Mouse (Mus musculus) midbrain, embryonic 16.5 days (tissue): Measurements from ENCODE around the gene Auts2. TPM values are rescaled to one million over a fixed set of nuclear protein-coding genes. Genes with fewer than 3 reads are reported as not detected.
"Not testable (repeated sequence)": the region's sequence is repeated elsewhere in the genome, so short reads cannot be mapped to it uniquely, and the experiment has no call there.

Experiments
- ATAC-seq: fragments of 200-750 bp; cut with Nextera tagmentation; 2 replicates; pipeline ENCODE4 v1.8.0; 2017; ENCODE audit warnings: moderate TSS enrichment
- H3K27ac ChIP-seq: fragments of 300-500 bp; sonication (generic); 2 replicates; pipeline ENCODE4 v1.5.1; 2014; ENCODE audit warnings: mild to moderate bottlenecking, low read length, mixed read lengths
- H3K27me3 ChIP-seq: fragments of 300-500 bp; sonication (generic); 2 replicates; pipeline ENCODE4 v1.6.1; 2014; ENCODE audit warnings: low read depth, low read length, mixed read lengths; ENCODE audit not compliant: control insufficient read depth, insufficient read depth
- H3K36me3 ChIP-seq: fragments of 300-500 bp; sonication (generic); 2 replicates; pipeline ENCODE4 v1.6.1; 2014; ENCODE audit warnings: mild to moderate bottlenecking, low read length, moderate library complexity, mixed read lengths; ENCODE audit not compliant: control insufficient read depth, insufficient read depth
- H3K4me1 ChIP-seq: fragments of 300-500 bp; sonication (generic); 2 replicates; pipeline ENCODE4 v1.6.1; 2014; ENCODE audit warnings: mild to moderate bottlenecking, low read length, mixed read lengths; ENCODE audit not compliant: control insufficient read depth, insufficient read depth
- H3K4me2 ChIP-seq: fragments of 300-500 bp; sonication (generic); 2 replicates; pipeline ENCODE4 v1.6.1; 2014; ENCODE audit warnings: mild to moderate bottlenecking, low read length, mixed read lengths
- H3K4me3 ChIP-seq: fragments of 300-500 bp; sonication (generic); 2 replicates; pipeline ENCODE4 v1.5.1; 2014; ENCODE audit warnings: low read depth, mild to moderate bottlenecking, low read length, moderate library complexity, mixed read lengths
- H3K9ac ChIP-seq: fragments of 300-500 bp; sonication (generic); 2 replicates; pipeline ENCODE4 v1.6.1; 2014; ENCODE audit warnings: low read depth, low read length, mixed read lengths
- H3K9me3 ChIP-seq: fragments of 300-500 bp; sonication (generic); replicated peaks from 2 replicates; pipeline ENCODE4 v1.6.1; 2014; ENCODE audit warnings: mild to moderate bottlenecking, low read length, mixed read lengths; ENCODE audit not compliant: control insufficient read depth, poor library complexity, severe bottlenecking
- WGBS: fragments of 180-500 bp; shearing (Covaris S2); extraction: QIAGEN DNeasy Blood & Tissue Kit; methylation state at CpG from one replicate; pipeline ENCODE4 v1.1.7; 2014; 5-methylcytosine and 5-hydroxymethylcytosine counted together
- polyA plus RNA-seq: library from polyadenylated mRNA; unstranded; fragments of >200 nt; fragmentation: Nextera tagmentation; extraction: Ambion mirVana; gene quantifications from 2 replicates; pipeline ENCODE4 v1.2.1, GENCODE M21; 2015

The Auts2 gene
- 49.8 and 61.6 TPM in 2 replicates for polyA plus RNA-seq

DNA sequence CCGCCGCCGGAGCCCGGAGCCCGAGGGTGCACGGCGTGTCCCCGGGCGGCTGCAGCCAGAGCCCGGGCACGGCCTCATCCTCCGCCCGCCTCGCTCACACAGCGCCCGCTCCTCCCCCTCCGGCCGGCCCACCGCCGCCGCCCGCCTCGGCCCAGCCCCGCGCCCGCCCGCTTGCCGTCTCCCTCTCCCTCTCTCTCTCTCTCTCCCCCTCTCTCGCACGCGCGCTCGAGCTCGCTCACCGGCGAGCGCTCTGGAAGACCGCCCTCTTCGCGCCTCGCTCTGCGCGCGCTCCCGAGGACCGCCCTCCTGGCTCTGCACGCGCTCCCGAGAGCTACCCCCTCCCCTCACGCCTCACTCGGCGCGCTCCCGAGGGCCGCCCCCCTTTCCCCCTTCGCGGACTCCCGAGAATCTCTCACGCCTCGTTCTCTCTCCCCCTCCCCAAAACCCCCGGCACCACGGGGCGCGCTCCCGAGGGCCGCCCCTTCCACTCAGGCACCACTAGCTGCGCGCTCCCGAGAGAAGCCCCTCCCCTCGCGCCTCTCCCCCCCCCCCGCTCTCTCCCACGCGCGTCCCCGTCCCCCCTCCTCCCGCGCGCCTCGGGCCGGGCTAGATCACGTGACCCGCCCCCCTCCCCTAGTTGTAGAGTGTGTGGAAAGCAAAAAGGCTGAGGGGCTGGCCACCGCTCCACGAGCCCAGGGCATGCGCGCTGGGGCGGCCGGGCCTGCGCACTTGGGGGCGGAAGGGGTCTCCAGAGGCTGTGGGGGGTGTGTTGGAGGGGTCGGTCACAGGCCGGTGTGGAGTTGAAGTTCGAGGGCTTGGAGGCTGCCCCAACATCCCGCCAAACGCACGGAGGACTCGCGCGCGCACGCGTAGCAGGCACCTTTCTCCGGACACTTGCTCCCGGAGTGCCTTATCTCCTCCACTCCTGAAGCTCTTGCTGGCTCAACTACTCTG lies at the start of gene Auts2:
Gene Auts2, minus strand, starts transcription at position 227 of the 954 bp plus-strand sequence.
- Histone ChIP-seq H3K4me2 (peak within 1 kb of the TSS; percentile 85), H3K36me3 (no peaks in the 10 kb centered on the region), H3K9ac (peak within 1 kb of the TSS; percentile 94), H3K27me3 (no peaks in the 10 kb centered on the region; the same call in 1 of the 2 replicates), H3K4me3 (peak within 1 kb of the TSS; percentile 90), H3K27ac (peak within 1 kb of the TSS; percentile 89), H3K9me3 (no peaks in the 10 kb centered on the region), H3K4me1 (peaks cover 18% of the 10 kb centered on the region)
- under 1% methylated on average over 69 of the region's 105 CpGs for WGBS
- peak; percentile 89 for ATAC-seq

DNA sequence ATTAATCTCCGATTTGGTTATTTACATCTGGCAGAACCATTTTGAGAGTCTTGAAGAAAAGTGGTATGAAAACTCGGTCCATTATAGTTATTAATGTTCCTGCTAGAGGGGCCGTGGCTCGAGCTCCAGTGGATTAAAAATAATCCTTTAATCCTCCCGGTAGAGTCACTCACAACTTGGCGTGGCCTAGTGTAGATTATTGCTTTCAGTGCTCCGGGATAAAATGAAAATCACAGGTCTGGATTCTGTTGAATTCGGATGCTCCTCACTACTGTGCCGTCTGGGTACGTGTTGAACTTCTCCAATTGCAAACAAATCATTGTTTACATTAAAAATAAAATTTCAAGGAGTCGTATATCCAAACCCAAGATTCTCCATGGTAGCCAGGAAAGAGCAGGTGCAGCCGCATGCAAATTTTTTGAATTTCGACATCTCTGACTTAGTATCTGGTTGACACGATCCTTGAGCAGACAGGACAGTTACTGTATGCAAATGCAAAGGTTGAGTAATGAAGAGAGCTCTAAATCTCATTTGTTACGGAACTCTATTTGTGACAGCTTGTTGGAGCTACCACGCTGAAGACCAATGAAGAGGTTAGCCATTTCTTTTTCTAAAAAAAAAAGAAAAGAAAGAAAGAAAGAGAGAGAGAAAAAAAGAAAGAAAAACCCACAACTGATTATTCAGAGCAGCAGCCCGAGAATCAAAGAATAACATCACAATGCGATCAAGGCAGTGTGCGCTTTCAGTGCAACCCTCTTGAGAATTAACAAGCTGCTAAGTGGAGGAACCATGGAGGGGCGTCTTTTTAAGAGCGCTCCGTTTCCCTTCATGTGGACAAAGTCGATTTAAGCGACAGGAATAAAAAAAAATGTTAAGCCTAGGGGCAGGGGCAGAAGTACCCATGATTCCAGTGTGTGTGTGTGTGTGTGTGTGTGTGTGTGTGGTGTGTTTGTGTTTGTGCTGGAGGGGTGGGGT lies 48.9 kb upstream of the Auts2 start:
- Histone ChIP-seq H3K27ac (no peak overlapping the region), H3K9ac (no peak overlapping the region), H3K9me3 (no peaks in the 10 kb centered on the region), H3K27me3 (no peaks in the 10 kb centered on the region), H3K4me3 (no peak overlapping the region), H3K36me3 (no peaks in the 10 kb centered on the region), H3K4me2 (0 out of 2 replicates have a peak overlapping the region, but pooled peaks have one; percentile 12), H3K4me1 (no peaks in the 10 kb centered on the region; the same call in 1 of the 2 replicates)
- no peak for ATAC-seq
- 30% methylated on average over 24 of the region's 24 CpGs for WGBS

- ATAC-seq, result no peak
- Histone ChIP-seq H3K4me1 (no peaks in the 10 kb centered on the region), H3K4me2 (no peak overlapping the region), H3K9ac (no peak overlapping the region), H3K27ac (no peak overlapping the region), H3K4me3 (no peak overlapping the region), H3K27me3 (no peaks in the 10 kb centered on the region; the same call in none of the 2 replicates), H3K9me3 (no peaks in the 10 kb centered on the region), H3K36me3 (no peaks in the 10 kb centered on the region)
- WGBS, result 49% methylated on average over 7 of the region's 7 CpGs
Measured at GRCm38 (mm10) chr5:132579774-132580173, 36.6 kb upstream of the Auts2 start.

DNA sequence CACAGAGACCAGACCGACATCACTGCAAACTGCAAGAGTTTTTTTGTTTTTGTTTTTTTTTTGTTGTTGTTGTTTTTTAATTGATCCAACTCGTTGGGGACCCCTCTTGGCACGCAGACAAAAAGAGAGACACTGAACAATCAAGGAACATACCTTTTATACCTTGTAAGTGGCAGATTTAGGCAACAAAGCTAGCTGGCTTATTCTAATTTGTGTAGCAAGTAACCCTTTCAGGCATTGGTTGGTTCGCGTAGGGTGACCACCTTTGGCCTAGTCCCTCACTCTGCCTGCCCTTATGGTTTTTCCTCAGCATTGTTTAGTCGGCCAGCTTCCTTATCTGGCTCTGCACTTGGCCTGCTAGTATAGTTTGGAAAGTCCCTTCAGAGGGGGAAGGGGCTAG lies 17.6 kb upstream of the Auts2 start:
- H3K4me2 ChIP-seq, H3K36me3 ChIP-seq, H3K4me3 ChIP-seq, H3K27ac ChIP-seq, H3K9ac ChIP-seq, H3K9me3 ChIP-seq, ATAC-seq, H3K4me1 ChIP-seq, H3K27me3 ChIP-seq: not testable (repeated sequence)
- 80% methylated on average over 6 of the region's 6 CpGs for WGBS

DNA sequence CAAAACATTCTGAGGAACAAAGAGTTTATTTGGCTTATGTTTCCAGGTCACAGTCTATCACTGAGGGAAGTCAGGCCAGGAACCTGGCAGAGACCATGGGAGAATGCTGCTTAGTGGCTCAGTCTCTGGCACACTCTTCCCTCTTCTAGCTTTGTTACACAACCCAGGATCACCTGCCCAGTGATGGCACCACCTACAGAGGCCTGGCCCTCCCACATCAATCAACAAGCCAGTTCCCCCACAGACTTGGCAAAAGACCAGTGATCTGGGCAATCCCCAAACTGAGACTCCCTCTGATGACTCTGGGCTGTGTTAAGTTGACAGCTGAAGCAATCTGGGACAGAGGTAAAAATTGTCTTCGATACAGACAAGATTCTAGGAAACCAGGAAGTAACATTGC lies 2.6 kb upstream of the Auts2 start:
- Histone ChIP-seq H3K4me2 (no peak overlapping the region), H3K9me3 (no peaks in the 10 kb centered on the region), H3K4me3 (no peak overlapping the region), H3K27me3 (peaks cover 2% of the 10 kb centered on the region), H3K27ac (no peak overlapping the region), H3K4me1 (peaks cover 7% of the 10 kb centered on the region; the same call in 1 of the 2 replicates), H3K36me3 (no peaks in the 10 kb centered on the region), H3K9ac (no peak overlapping the region)
- ATAC-seq, result no peak
- WGBS, result 87% methylated on average over 1 of the region's 1 CpGs

DNA sequence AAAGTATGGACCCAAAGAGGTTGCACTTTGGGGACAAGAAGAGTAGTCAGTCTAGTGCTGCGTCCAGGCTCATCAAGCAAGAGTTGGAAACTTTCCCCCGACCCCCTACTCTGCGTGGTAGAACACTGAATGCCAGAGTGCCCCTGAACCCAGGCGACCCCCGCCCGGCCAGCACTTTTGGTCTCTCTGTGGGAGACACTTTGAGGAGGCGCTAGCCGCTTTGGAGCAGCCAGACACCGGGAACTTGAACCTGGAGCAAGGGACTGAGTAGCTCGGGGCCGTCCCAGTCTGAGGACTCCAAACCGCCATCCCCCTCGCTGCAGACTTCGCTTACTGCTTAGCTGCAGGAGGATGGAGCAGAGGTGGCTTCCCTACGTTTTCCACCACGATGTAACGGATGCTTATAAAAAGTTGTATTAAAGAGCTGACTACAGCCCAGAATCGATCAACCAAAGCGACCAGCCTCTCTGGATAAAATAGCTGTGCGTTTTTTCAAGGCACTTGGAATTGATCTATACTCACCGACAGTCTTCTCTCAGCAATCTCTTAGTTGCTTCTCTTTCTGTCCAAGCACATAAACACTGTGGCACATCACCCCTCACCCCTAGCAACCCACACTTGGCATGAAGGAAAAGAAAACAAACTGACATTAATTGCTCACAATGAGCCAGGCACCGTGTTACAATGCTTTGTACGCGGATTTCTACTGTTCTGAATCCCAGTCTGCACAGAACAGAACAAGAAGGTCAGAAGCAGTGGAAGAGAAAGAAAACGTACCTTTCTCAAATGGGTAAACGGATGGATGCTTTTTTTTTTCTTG lies 1.2 kb upstream of the Auts2 start:
- ATAC-seq, result no peak
- peak overlapping the region; percentile 85 for H3K4me2 ChIP-seq
- H3K9me3 ChIP-seq, result no peaks in the 10 kb centered on the region
- no peaks in the 10 kb centered on the region for H3K36me3 ChIP-seq
- H3K4me1 ChIP-seq, result peaks cover 11% of the 10 kb centered on the region
- WGBS, result 4% methylated on average over 26 of the region's 26 CpGs
- no peak overlapping the region for H3K9ac ChIP-seq
- no peak overlapping the region; the same call in 1 of the 2 replicates for H3K27ac ChIP-seq
- peak overlapping the region; percentile 90 for H3K4me3 ChIP-seq
- H3K27me3 ChIP-seq, result no peaks in the 10 kb centered on the region; the same call in 1 of the 2 replicates

DNA sequence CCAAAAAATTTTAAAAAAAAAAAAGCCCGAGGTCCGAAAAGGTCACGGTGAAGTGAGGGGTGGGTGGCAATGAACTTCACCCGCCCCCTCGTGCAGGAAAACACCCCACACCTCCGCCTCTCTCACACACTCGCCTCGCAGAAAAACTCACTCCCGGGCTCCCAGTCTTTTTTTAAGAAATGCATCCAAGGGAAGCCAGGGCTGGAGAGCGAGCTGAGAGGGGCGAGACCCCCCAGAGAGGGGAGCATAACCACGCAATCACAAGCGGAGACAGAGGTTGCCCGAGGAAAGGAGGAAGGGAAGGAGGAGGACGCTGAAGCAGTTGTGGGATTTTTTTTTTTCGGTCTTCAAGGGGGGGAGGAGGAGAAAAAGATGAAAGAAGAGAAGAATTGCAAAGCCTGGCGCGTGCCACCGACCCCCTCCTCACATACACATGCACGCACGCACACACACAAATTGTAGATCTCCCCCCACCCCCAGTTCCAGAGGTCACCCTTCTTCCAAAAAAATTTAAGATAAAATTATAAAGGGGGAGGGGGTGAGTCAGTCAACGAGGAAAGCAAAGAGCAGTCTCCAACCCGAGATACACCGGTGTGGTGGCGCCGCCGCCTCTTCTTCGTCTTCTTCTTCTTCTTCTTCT lies 643 bp downstream of the Auts2 start:
- no peaks in the 10 kb centered on the region for H3K9me3 ChIP-seq
- H3K4me3 ChIP-seq, result peak overlapping the region; percentile 90
- H3K36me3 ChIP-seq, result no peaks in the 10 kb centered on the region
- peak overlapping the region; percentile 94 for H3K9ac ChIP-seq
- H3K27me3 ChIP-seq, result no peaks in the 10 kb centered on the region; the same call in 1 of the 2 replicates
- 0% methylated on average over 28 of the region's 28 CpGs for WGBS
- H3K27ac ChIP-seq, result peak overlapping the region; percentile 89
- peak; percentile 13; the same call in 1 of the 2 replicates for ATAC-seq
- peak overlapping the region; percentile 85 for H3K4me2 ChIP-seq
- peaks cover 22% of the 10 kb centered on the region for H3K4me1 ChIP-seq

GRCm38 (mm10) chr5:132541951-132542350 lies 1.2 kb downstream of the Auts2 start:
- H3K4me2 ChIP-seq, result peak overlapping the region; percentile 85
- H3K4me3 ChIP-seq, result peak overlapping the region; percentile 90
- no peaks in the 10 kb centered on the region for H3K36me3 ChIP-seq
- 1% methylated on average over 17 of the region's 21 CpGs for WGBS
- H3K9me3 ChIP-seq, result no peaks in the 10 kb centered on the region
- H3K9ac ChIP-seq, result peak overlapping the region; percentile 94
- peaks cover 24% of the 10 kb centered on the region for H3K4me1 ChIP-seq
- H3K27ac ChIP-seq, result peak overlapping the region; percentile 89
- ATAC-seq, result no peak
- H3K27me3 ChIP-seq, result no peaks in the 10 kb centered on the region
